Mouse (Mus musculus) liver, adult (tissue): ENCODE data around the gene Slc10a7.

ENCODE experiments used
- GATA4 ChIP-seq: IDR thresholded peaks from 2 replicates; pipeline ENCODE4 v1.6.1; 2014; ENCODE audit warnings: mild to moderate bottlenecking, low read length; ENCODE audit not compliant: insufficient replicate concordance

The Slc10a7 gene

GRCm38 (mm10) chr8:78765556-78765955 is 256.4 kb downstream of the Slc10a7 start:
- TF ChIP-seq GATA4: no peak

- TF ChIP-seq GATA4: no peak
Observed at GRCm38 (mm10) chr8:78770584-78770983, 261.4 kb downstream of the Slc10a7 start.

- TF ChIP-seq GATA4: no peak
Observed at GRCm38 (mm10) chr8:78771256-78771655, 262.1 kb downstream of the Slc10a7 start.

GRCm38 (mm10) chr8:78776816-78777215 is 267.7 kb downstream of the Slc10a7 start:
- no peak for TF ChIP-seq GATA4
